ENCODE assay signal across 18 mouse cellular contexts in genomic region chr3:139103914-139104313, GRCm38 (mm10). TPM values are rescaled to one million over a fixed set of nuclear protein-coding genes. Genes with fewer than 3 reads are reported as not detected.
DNase-seq lines count a peak whose midpoint lies in the region; ATAC-seq lines count a peak whose summit lies in the region.
"Had no signal": no experiment of that assay in that cellular context is flagged by ENCODE, and none has a peak within 500 bp of the region (broad histone marks: within the 10 kb centered on the region; RNA-seq: fewer than 3 reads in every experiment).

No protein-coding gene starts in this region.

- H3K4me2 ChIP-seq in midbrain, embryonic 14.5 days (ENCODE audit: low read length) = no peak overlapping the region
- H3K4me2 ChIP-seq in midbrain, embryonic 16.5 days (ENCODE audit: low read length) = no peak overlapping the region
- H3K4me2 ChIP-seq: hindbrain, embryonic 15.5 days; limb, embryonic 13.5 days; liver, embryonic 12.5 days; neural tube, embryonic 15.5 days had no signal

- no peaks in the 10 kb centered on the region for H3K9me3 ChIP-seq in midbrain, embryonic 14.5 days (ENCODE audit: control insufficient read depth, low read length)
- no peaks in the 10 kb centered on the region for H3K9me3 ChIP-seq in midbrain, embryonic 16.5 days (replicated peaks; ENCODE audit: control insufficient read depth, low read length, poor library complexity, severe bottlenecking)
- H3K9me3 ChIP-seq: hindbrain, embryonic 15.5 days; limb, embryonic 13.5 days; liver, embryonic 12.5 days; midbrain, embryonic 10.5 days; neural tube, embryonic 15.5 days had no signal

- H3K27me3 ChIP-seq in midbrain, embryonic 14.5 days (ENCODE audit: control insufficient read depth, insufficient read depth, low read length) = no peaks in the 10 kb centered on the region
- no peaks in the 10 kb centered on the region for H3K27me3 ChIP-seq in midbrain, embryonic 16.5 days (ENCODE audit: control insufficient read depth, insufficient read depth, low read depth, low read length)
- H3K27me3 ChIP-seq: hindbrain, embryonic 15.5 days; limb, embryonic 13.5 days; liver, embryonic 12.5 days; neural tube, embryonic 15.5 days had no signal

- peak; percentile 25 for DNase-seq in midbrain, embryonic 14.5 days
- DNase-seq in frontal cortex, adult 2 months (ENCODE audit: extremely low spot score in 1 of 2, low spot score in 1 of 2) = peak; percentile 40 to 66
- DNase-seq in left cerebral cortex, adult 9 months (ENCODE audit: low spot score in 2 of 2) = peak; percentile 35 to 47
- DNase-seq in right cerebral cortex, postnatal 36 days (ENCODE audit: low spot score in 2 of 2) = peak; percentile 39 to 43
- DNase-seq in urinary bladder, postnatal 4 days (ENCODE audit: low spot score in 2 of 2) = no peak
- no peak for DNase-seq in heart, postnatal 4 days
- DNase-seq: adrenal gland, postnatal 10 days; cerebellum, adult 8-10 months; forebrain, postnatal 0 days; lung, adult 18-20 months; lung, postnatal 10 days; thymus, adult 2 months had no signal

- H3K4me1 ChIP-seq in midbrain, embryonic 14.5 days (ENCODE audit: control insufficient read depth, insufficient read depth, low read length) = no peaks in the 10 kb centered on the region
- no peaks in the 10 kb centered on the region for H3K4me1 ChIP-seq in midbrain, embryonic 16.5 days (ENCODE audit: control insufficient read depth, insufficient read depth, low read length)
- H3K4me1 ChIP-seq: hindbrain, embryonic 15.5 days; limb, embryonic 13.5 days; liver, embryonic 12.5 days; midbrain, embryonic 10.5 days; neural tube, embryonic 15.5 days had no signal

- H3K4me3 ChIP-seq in midbrain, embryonic 14.5 days (replicated peaks; ENCODE audit: low read depth, low read length) = no peak overlapping the region
- H3K4me3 ChIP-seq in midbrain, embryonic 16.5 days (ENCODE audit: low read depth, low read length) = no peak overlapping the region
- H3K4me3 ChIP-seq: hindbrain, embryonic 15.5 days; limb, embryonic 13.5 days; liver, embryonic 12.5 days; midbrain, embryonic 10.5 days; neural tube, embryonic 15.5 days had no signal

- no peaks in the 10 kb centered on the region for H3K36me3 ChIP-seq in midbrain, embryonic 14.5 days (ENCODE audit: control insufficient read depth, insufficient read depth, low read length)
- H3K36me3 ChIP-seq in midbrain, embryonic 16.5 days (ENCODE audit: control insufficient read depth, insufficient read depth, low read length) = no peaks in the 10 kb centered on the region
- H3K36me3 ChIP-seq: hindbrain, embryonic 15.5 days; limb, embryonic 13.5 days; liver, embryonic 12.5 days; midbrain, embryonic 10.5 days; neural tube, embryonic 15.5 days had no signal

- ATAC-seq in midbrain, embryonic 14.5 days (ENCODE audit: low FRiP score, low TSS enrichment) = no peak
- no peak for ATAC-seq in midbrain, embryonic 16.5 days
- ATAC-seq: forebrain, postnatal 0 days; liver, embryonic 12.5 days had no signal

- 46% methylated on average over 2 of the region's 2 CpGs for WGBS in midbrain, embryonic 14.5 days
- WGBS in midbrain, embryonic 16.5 days = 63% methylated on average over 2 of the region's 2 CpGs

- H3K27ac ChIP-seq in midbrain, embryonic 14.5 days (replicated peaks; ENCODE audit: low read depth, low read length) = no peak overlapping the region
- no peak overlapping the region for H3K27ac ChIP-seq in midbrain, embryonic 16.5 days (ENCODE audit: low read length)
- H3K27ac ChIP-seq: hindbrain, embryonic 15.5 days; limb, embryonic 13.5 days; liver, embryonic 12.5 days; midbrain, embryonic 10.5 days; neural tube, embryonic 15.5 days had no signal

- H3K9ac ChIP-seq in midbrain, embryonic 14.5 days (replicated peaks; ENCODE audit: low read length) = no peak overlapping the region
- no peak overlapping the region for H3K9ac ChIP-seq in midbrain, embryonic 16.5 days (ENCODE audit: low read depth, low read length)
- H3K9ac ChIP-seq: forebrain, postnatal 0 days; hindbrain, embryonic 15.5 days; limb, embryonic 13.5 days; liver, embryonic 12.5 days; neural tube, embryonic 15.5 days had no signal

RNA-seq across cellular contexts. Expression of gene Rap1gds1, which starts 28.9 kb away (rescaled TPM):
- polyA plus RNA-seq in midbrain, embryonic 14.5 days (2014; fragmentation: Nextera tagmentation; extraction: Ambion mirVana) = 47.8 and 69.7 TPM in 2 replicates
- 70.7 and 82.9 TPM in 2 replicates for polyA plus RNA-seq in midbrain, embryonic 16.5 days (2015; fragmentation: Nextera tagmentation; extraction: Ambion mirVana)
- 205 and 223 TPM in 2 replicates for polyA plus RNA-seq in frontal cortex, adult 2 months (2012; rRNA removed)
- 10 to 100 TPM; 50.2 to 52.3 TPM for total RNA-seq in heart, postnatal 4 days (2021)

Comparison
In these comparisons a context has a peak if more than half of its experiments do, and no peak if none do; other contexts are left out.
1. DNase-seq: peak in midbrain, embryonic 14.5 days (single experiment), frontal cortex, adult 2 months (2 of 2), left cerebral cortex, adult 9 months (2 of 2) and right cerebral cortex, postnatal 36 days (2 of 2); none in urinary bladder, postnatal 4 days (0 of 2) and heart, postnatal 4 days (single experiment).